Mouse (Mus musculus) thymus, adult 2 months (tissue): Measurements from ENCODE around the gene Celf5. TPM values are rescaled to one million over a fixed set of nuclear protein-coding genes. Genes with fewer than 3 reads are reported as not detected.

Experiments
- DNase-seq: peaks from one replicate; pipeline ENCODE4 v3.0.0; 2021
- H3K27ac ChIP-seq: fragments of 200-500 bp; 2 replicates; pipeline ENCODE4 v1.5.1; 2012; ENCODE audit warnings: low read length, control low read depth; ENCODE audit not compliant: control insufficient read depth, insufficient read depth
- H3K27me3 ChIP-seq: fragments of 200-500 bp; 2 replicates; pipeline ENCODE4 v1.6.1; 2012; ENCODE audit warnings: mild to moderate bottlenecking, low read length, moderate library complexity, mixed read lengths; ENCODE audit not compliant: control insufficient read depth, insufficient read depth
- H3K36me3 ChIP-seq: fragments of 200-500 bp; 2 replicates; pipeline ENCODE4 v1.6.1; 2012; ENCODE audit warnings: mild to moderate bottlenecking, low read length, moderate library complexity; ENCODE audit not compliant: control insufficient read depth, insufficient read depth
- H3K4me1 ChIP-seq: fragments of 200-500 bp; replicated peaks from 2 replicates; pipeline ENCODE4 v1.6.1; 2012; ENCODE audit warnings: low read length; ENCODE audit not compliant: control insufficient read depth, insufficient read depth
- H3K4me3 ChIP-seq: fragments of 200-500 bp; 2 replicates; pipeline ENCODE4 v1.5.1; 2012; ENCODE audit warnings: mild to moderate bottlenecking, low read length, control low read depth, moderate library complexity; ENCODE audit not compliant: control insufficient read depth, insufficient read depth
- CTCF ChIP-seq: fragments of 200-500 bp; IDR thresholded peaks from 2 replicates; pipeline ENCODE4 v1.5.1; 2012; ENCODE audit warnings: mild to moderate bottlenecking, control low read depth, low read length, moderate library complexity, borderline replicate concordance; ENCODE audit not compliant: control insufficient read depth, poor library complexity, insufficient read depth; ENCODE audit errors: extremely low read depth
- POLR2A ChIP-seq: fragments of 200-500 bp; IDR thresholded peaks from 2 replicates; pipeline ENCODE4 v1.6.1; 2012; ENCODE audit warnings: mild to moderate bottlenecking, low read length, control low read depth, moderate library complexity; ENCODE audit not compliant: control insufficient read depth, poor library complexity, insufficient read depth; ENCODE audit errors: extremely low read depth
- WGBS: fragments of 180-500 bp; shearing (Covaris S2); methylation state at CpG from one replicate; pipeline ENCODE4 v1.1.7; 2018; 5-methylcytosine and 5-hydroxymethylcytosine counted together
- polyA plus RNA-seq: library from polyadenylated mRNA; depleted of rRNA; stranded (reverse); fragments of >200 nt; gene quantifications from 2 replicates; pipeline ENCODE4 v1.2.3, GENCODE M21; 2012

Gene Celf5
- polyA plus RNA-seq, 1 experiment = 5.1 TPM

- 94% methylated on average over 6 of the region's 6 CpGs for WGBS
- Histone ChIP-seq H3K4me1 (peaks cover 11% of the 10 kb centered on the region), H3K36me3 (no peaks in the 10 kb centered on the region), H3K4me3 (no peak overlapping the region), H3K27me3 (peaks cover 3% of the 10 kb centered on the region; the same call in 1 of the 2 replicates), H3K27ac (no peak overlapping the region)
- TF ChIP-seq CTCF (no peak), POLR2A (no peak)
- no peak for DNase-seq
Measured at GRCm38 (mm10) chr10:81422191-81422590, 60.3 kb downstream of the Celf5 start.

GRCm38 (mm10) chr10:81421797-81422100 lies 60.8 kb downstream of the Celf5 start:
- no peaks in the 10 kb centered on the region for H3K36me3 ChIP-seq
- no peak overlapping the region for H3K27ac ChIP-seq
- 91% methylated on average over 5 of the region's 5 CpGs for WGBS
- H3K4me3 ChIP-seq = no peak overlapping the region
- H3K4me1 ChIP-seq = peaks cover 10% of the 10 kb centered on the region
- peaks cover 2% of the 10 kb centered on the region; the same call in 1 of the 2 replicates for H3K27me3 ChIP-seq
- TF ChIP-seq CTCF (no peak), POLR2A (no peak)
- DNase-seq = no peak

- TF ChIP-seq CTCF (no peak), POLR2A (no peak)
- H3K4me1 ChIP-seq = peaks cover 4% of the 10 kb centered on the region; the same call in 1 of the 2 replicates
Measured at GRCm38 (mm10) chr10:81421041-81421796, 61.3 kb downstream of the Celf5 start.

GRCm38 (mm10) chr10:81420191-81420767 lies 62.2 kb downstream of the Celf5 start:
- no peak for DNase-seq
- Histone ChIP-seq H3K36me3 (no peaks in the 10 kb centered on the region), H3K27ac (no peak overlapping the region), H3K27me3 (no peaks in the 10 kb centered on the region), H3K4me1 (no peaks in the 10 kb centered on the region; the same call in 1 of the 2 replicates), H3K4me3 (no peak overlapping the region)
- 97% methylated on average over 40 of the region's 40 CpGs for WGBS
- TF ChIP-seq POLR2A (no peak), CTCF (no peak)

More at GRCm38 (mm10) chr10:81421041-81421796, 61.3 kb downstream of the Celf5 start:
- no peaks in the 10 kb centered on the region for H3K27me3 ChIP-seq
- no peak overlapping the region for H3K27ac ChIP-seq
- DNase-seq = no peak
- H3K36me3 ChIP-seq = no peaks in the 10 kb centered on the region
- 86% methylated on average over 4 of the region's 4 CpGs for WGBS
- H3K4me3 ChIP-seq = no peak overlapping the region

- H3K4me3 ChIP-seq = no peak overlapping the region
- WGBS = 94% methylated on average over 10 of the region's 10 CpGs
- H3K36me3 ChIP-seq = no peaks in the 10 kb centered on the region
- H3K4me1 ChIP-seq = no peaks in the 10 kb centered on the region; the same call in 1 of the 2 replicates
- no peaks in the 10 kb centered on the region for H3K27me3 ChIP-seq
- no peak for TF ChIP-seq POLR2A
- no peak for TF ChIP-seq CTCF
- no peak overlapping the region for H3K27ac ChIP-seq
- DNase-seq = no peak
Measured at GRCm38 (mm10) chr10:81419111-81419928, 63.2 kb downstream of the Celf5 start.

- TF ChIP-seq POLR2A (no peak), CTCF (no peak)
- Histone ChIP-seq H3K4me1 (peaks cover 8% of the 10 kb centered on the region), H3K27me3 (no peaks in the 10 kb centered on the region), H3K4me3 (no peak overlapping the region), H3K36me3 (no peaks in the 10 kb centered on the region), H3K27ac (no peak overlapping the region)
- WGBS = 90% methylated on average over 11 of the region's 11 CpGs
- DNase-seq = no peak
Measured at GRCm38 (mm10) chr10:81418216-81419070, 64.1 kb downstream of the Celf5 start.
